Mouse (Mus musculus) gastrocnemius, adult 2 months (tissue): ENCODE measurements at regions not wholly inside any gene's neighbourhood (a gene's known extent, or its start where the extent isn't known, plus 50 kb on each side); places are given as distances from the start of the nearest gene placed in this dataset.
A peak's percentile ranks its signal among the peaks of the same experiment; 100 is the strongest.

Experiments used
- DNase-seq: peaks from one replicate; pipeline ENCODE4 v3.0.0; 2022
- H3K27ac ChIP-seq: fragments of 200-600 bp; 2 replicates; pipeline ENCODE4 v1.8.1; 2022; ENCODE audit warnings: mild to moderate bottlenecking
- H3K4me3 ChIP-seq: fragments of 200-600 bp; 2 replicates; pipeline ENCODE4 v1.8.1; 2022; ENCODE audit warnings: mild to moderate bottlenecking, moderate library complexity
- CTCF ChIP-seq: fragments of 200-600 bp; IDR thresholded peaks from 2 replicates; pipeline ENCODE4 v1.8.1; 2022; ENCODE audit warnings: antibody characterized with exemption, mild to moderate bottlenecking, moderate library complexity
- intact Hi-C: fragments of 180-260 bp; cut with DNase I; formaldehyde crosslinking; loops from one replicate; pipeline ENCODE4 v1.15.1; 2025

- Histone ChIP-seq H3K4me3 (no peak overlapping the region), H3K27ac (peak overlapping the region; percentile 64; the same call in 1 of the 2 replicates)
- DNase-seq: no peak
- intact Hi-C loops: loop anchor here (10.0 kb wide), 1 partner anchor 134 kb away; no protein-coding TSS in a partner anchor
- TF ChIP-seq CTCF: no peak
Measured at GRCm38 (mm10) chr4:55169063-55169462, 180.8 kb upstream of the Rad23b start.

- H3K4me3 ChIP-seq: no peak overlapping the region
- peak overlapping the region; percentile 85 for H3K27ac ChIP-seq
- no peak for TF ChIP-seq CTCF
- DNase-seq: peak; percentile 57
- intact Hi-C loops: no loop called here
Measured at GRCm38 (mm10) chr4:55172334-55172891, 177.4 kb upstream of the Rad23b start.

GRCm38 (mm10) chr4:55176026-55176425 lies 173.8 kb upstream of the Rad23b start:
- intact Hi-C loops: no loop called here
- no peak overlapping the region for H3K27ac ChIP-seq
- TF ChIP-seq CTCF: no peak
- no peak for DNase-seq
- H3K4me3 ChIP-seq: no peak overlapping the region

GRCm38 (mm10) chr4:55179456-55179855 lies 170.4 kb upstream of the Rad23b start:
- no peak for TF ChIP-seq CTCF
- DNase-seq: no peak
- Histone ChIP-seq H3K4me3 (no peak overlapping the region), H3K27ac (no peak overlapping the region; the same call in 1 of the 2 replicates)
- intact Hi-C loops: no loop called here

- DNase-seq: no peak
- peak overlapping the region; percentile 81 for H3K27ac ChIP-seq
- no peak for TF ChIP-seq CTCF
- no peak overlapping the region for H3K4me3 ChIP-seq
- intact Hi-C loops: no loop called here
Measured at GRCm38 (mm10) chr4:55183519-55183918, 166.3 kb upstream of the Rad23b start.

- Histone ChIP-seq H3K27ac (peak overlapping the region; percentile 63), H3K4me3 (no peak overlapping the region)
- intact Hi-C loops: no loop called here
- DNase-seq: peak; percentile 45
- TF ChIP-seq CTCF: no peak
Measured at GRCm38 (mm10) chr4:55188716-55189115, 161.1 kb upstream of the Rad23b start.

GRCm38 (mm10) chr4:55190586-55190985 lies 159.3 kb upstream of the Rad23b start:
- no peak for TF ChIP-seq CTCF
- no peak overlapping the region for H3K4me3 ChIP-seq

GRCm38 (mm10) chr4:55194061-55194460 lies 155.8 kb upstream of the Rad23b start:
- intact Hi-C loops: no loop called here
- no peak for TF ChIP-seq CTCF
- Histone ChIP-seq H3K27ac (no peak overlapping the region), H3K4me3 (no peak overlapping the region)
- DNase-seq: no peak

More at GRCm38 (mm10) chr4:55190586-55190985, 159.3 kb upstream of the Rad23b start:
- no peak for DNase-seq
- H3K27ac ChIP-seq: no peak overlapping the region
- intact Hi-C loops: no loop called here

GRCm38 (mm10) chr4:55194552-55194951 lies 155.3 kb upstream of the Rad23b start:
- intact Hi-C loops: no loop called here

GRCm38 (mm10) chr4:55203731-55204710 lies 145.8 kb upstream of the Rad23b start:
- H3K27ac ChIP-seq: no peak overlapping the region
- intact Hi-C loops: no loop called here
- H3K4me3 ChIP-seq: peak overlapping the region; percentile 17; the same call in 1 of the 2 replicates
- DNase-seq: no peak
- TF ChIP-seq CTCF: no peak

More at GRCm38 (mm10) chr4:55194552-55194951, 155.3 kb upstream of the Rad23b start:
- no peak for DNase-seq
- Histone ChIP-seq H3K4me3 (no peak overlapping the region), H3K27ac (no peak overlapping the region)
- no peak for TF ChIP-seq CTCF

GRCm38 (mm10) chr4:55206226-55206625 lies 143.6 kb upstream of the Rad23b start:
- no peak for TF ChIP-seq CTCF
- no peak overlapping the region for H3K27ac ChIP-seq
- intact Hi-C loops: no loop called here
- DNase-seq: no peak
- H3K4me3 ChIP-seq: no peak overlapping the region

- no peak for DNase-seq
- Histone ChIP-seq H3K4me3 (peak overlapping the region; percentile 19; the same call in 1 of the 2 replicates), H3K27ac (no peak overlapping the region)
- no peak for TF ChIP-seq CTCF
- intact Hi-C loops: no loop called here
Measured at GRCm38 (mm10) chr4:55207749-55208385, 142.0 kb upstream of the Rad23b start.
